Mouse (Mus musculus): Measurements from ENCODE around the gene Homer3.

DNA sequence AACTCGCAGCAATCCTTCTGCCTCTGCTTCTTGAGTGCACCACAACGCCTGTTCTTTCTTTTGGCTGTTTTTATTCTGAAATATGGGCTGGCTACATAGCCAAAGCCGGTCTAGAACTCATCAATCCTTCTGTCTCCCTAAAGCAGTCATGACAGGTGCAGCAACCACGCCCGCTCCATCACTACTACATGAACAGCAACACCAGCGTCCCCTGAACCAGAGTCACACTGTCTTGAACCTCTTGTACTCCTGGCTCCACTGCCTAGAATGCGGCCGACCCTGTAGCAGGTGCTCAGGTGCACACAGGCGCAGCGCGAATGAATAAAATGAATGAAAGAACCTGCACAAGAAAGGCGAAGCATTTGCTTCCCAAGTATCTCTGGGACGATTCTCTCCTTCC lies 49.0 kb upstream of the Homer3 start:
- no peak for TF ChIP-seq CTCF (IDR thresholded peaks at IDR 0.05; ENCODE audit: borderline replicate concordance, extremely low read depth, insufficient read depth, insufficient read length)
- TF ChIP-seq POLR2A (IDR thresholded peaks at IDR 0.05; ENCODE audit: borderline replicate concordance, extremely low read depth, insufficient read depth, insufficient read length, poor library complexity, severe bottlenecking): no peak

Measured in brain, embryonic 14.5 days (tissue).